Mouse (Mus musculus) midbrain, embryonic 12.5 days (tissue): ENCODE results near the gene B4galnt2. TPM values are rescaled to one million over a fixed set of nuclear protein-coding genes. Genes with fewer than 3 reads are reported as not detected.
A peak's percentile ranks its signal among the peaks of the same experiment; 100 is the strongest.
"Not testable (repeated sequence)": the region's sequence is repeated elsewhere in the genome, so short reads cannot be mapped to it uniquely, and the experiment has no call there.

Source experiments
- ATAC-seq: fragments of 200-750 bp; cut with Nextera tagmentation; 2 replicates; pipeline ENCODE4 v1.8.0; 2017; ENCODE audit warnings: low read depth, moderate TSS enrichment, moderate library complexity; ENCODE audit not compliant: low FRiP score
- H3K27ac ChIP-seq: fragments of 300-500 bp; sonication (generic); replicated peaks from 2 replicates; pipeline ENCODE4 v1.5.1; 2016; ENCODE audit warnings: mild to moderate bottlenecking
- H3K27me3 ChIP-seq: fragments of 300-500 bp; sonication (generic); 2 replicates; pipeline ENCODE4 v1.6.1; 2016; ENCODE audit warnings: mild to moderate bottlenecking
- H3K36me3 ChIP-seq: fragments of 300-500 bp; sonication (generic); 2 replicates; pipeline ENCODE4 v1.6.1; 2016
- H3K4me1 ChIP-seq: fragments of 300-500 bp; sonication (generic); 2 replicates; pipeline ENCODE4 v1.6.1; 2016
- H3K4me2 ChIP-seq: fragments of 300-500 bp; sonication (generic); replicated peaks from 2 replicates; pipeline ENCODE4 v1.6.1; 2016; ENCODE audit warnings: mild to moderate bottlenecking, moderate library complexity
- H3K4me3 ChIP-seq: fragments of 300-500 bp; sonication (generic); 2 replicates; pipeline ENCODE4 v1.5.1; 2016; ENCODE audit warnings: mild to moderate bottlenecking
- H3K9ac ChIP-seq: fragments of 300-500 bp; sonication (generic); replicated peaks from 2 replicates; pipeline ENCODE4 v1.6.1; 2016; ENCODE audit warnings: mild to moderate bottlenecking, moderate library complexity
- H3K9me3 ChIP-seq: fragments of 300-500 bp; sonication (generic); 2 replicates; pipeline ENCODE4 v1.6.1; 2016; ENCODE audit warnings: mild to moderate bottlenecking
- WGBS: fragments of 180-500 bp; shearing (Covaris S2); methylation state at CpG from one replicate; pipeline ENCODE4 v1.1.7; 2016; 5-methylcytosine and 5-hydroxymethylcytosine counted together
- polyA plus RNA-seq: library from polyadenylated mRNA; unstranded; fragments of >200 nt; fragmentation: Nextera tagmentation; extraction: Ambion mirVana; gene quantifications from 2 replicates; pipeline ENCODE4 v1.2.1, GENCODE M21; 2016

Gene B4galnt2
- polyA plus RNA-seq, 1 experiment from 2014 or later, result not detected

DNA sequence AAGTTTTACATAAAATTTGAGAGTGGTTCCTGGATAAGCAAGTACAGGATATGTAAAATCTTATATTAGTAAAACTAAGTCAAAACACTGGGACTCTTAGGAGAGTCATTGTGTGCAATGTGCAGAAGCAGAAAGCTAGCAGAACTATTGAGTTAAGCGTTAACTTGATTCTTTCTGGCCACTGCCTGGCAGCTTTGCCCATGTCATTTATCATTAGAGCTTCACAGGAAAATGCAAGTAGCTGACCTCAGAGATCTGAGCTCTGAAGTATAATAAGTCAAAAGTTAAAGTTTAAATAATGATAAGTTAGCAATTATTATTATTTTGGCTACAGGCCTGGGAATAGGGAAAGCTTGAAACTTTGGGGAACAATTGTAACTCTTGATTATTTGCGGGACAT, 34.8 kb downstream of the B4galnt2 start:
- H3K36me3 ChIP-seq, H3K27ac ChIP-seq, H3K4me3 ChIP-seq, H3K4me1 ChIP-seq, H3K9ac ChIP-seq, ATAC-seq, H3K4me2 ChIP-seq, H3K9me3 ChIP-seq, H3K27me3 ChIP-seq: not testable (repeated sequence)
- 81% methylated on average over 2 of the region's 2 CpGs for WGBS

DNA sequence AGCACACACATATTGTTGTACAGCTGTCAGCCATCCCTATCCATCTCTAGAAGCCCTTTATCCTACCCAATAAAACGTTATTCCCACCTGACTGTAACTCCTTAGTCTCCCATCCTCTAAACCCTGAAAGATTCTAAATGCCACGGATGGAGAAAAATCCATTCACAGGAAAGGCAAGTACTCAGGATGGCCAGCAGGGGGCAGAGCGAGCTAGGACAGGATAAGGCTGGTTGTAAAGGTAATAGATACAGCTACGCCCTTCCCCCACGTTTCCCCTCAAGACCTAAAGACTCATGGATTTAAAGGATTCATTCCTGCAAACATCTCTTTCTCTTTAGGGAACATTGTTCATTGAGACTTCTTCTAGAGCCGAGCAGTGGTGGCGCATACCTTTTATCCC, 38.4 kb downstream of the B4galnt2 start:
- ATAC-seq, result no peak
- Histone ChIP-seq H3K36me3 (no peaks in the 10 kb centered on the region), H3K9ac (no peak overlapping the region), H3K27ac (no peak overlapping the region), H3K4me3 (no peak overlapping the region), H3K4me1 (no peaks in the 10 kb centered on the region), H3K4me2 (no peak overlapping the region), H3K27me3 (no peaks in the 10 kb centered on the region), H3K9me3 (no peaks in the 10 kb centered on the region)
- 21% methylated on average over 7 of the region's 7 CpGs for WGBS

DNA sequence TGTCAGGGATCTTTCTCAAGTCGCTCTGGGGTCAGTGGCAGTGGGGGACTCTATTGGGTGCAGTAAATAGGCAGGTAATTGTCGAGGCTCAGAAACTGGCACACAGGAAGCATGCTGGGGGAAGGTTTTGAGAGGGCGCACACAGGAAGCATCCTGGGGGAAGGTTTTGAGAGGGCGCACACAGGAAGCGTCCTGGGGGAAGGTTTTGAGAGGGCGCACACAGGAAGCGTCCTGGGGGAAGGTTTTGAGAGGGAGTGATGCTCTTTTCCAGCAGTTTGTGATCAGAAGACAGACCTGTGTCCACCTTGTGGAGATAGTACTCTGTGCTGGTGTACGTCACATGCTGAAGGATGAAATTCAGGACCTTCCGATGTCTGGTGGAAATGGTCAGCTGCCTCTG, 38.9 kb downstream of the B4galnt2 start:
- 25% methylated on average over 9 of the region's 9 CpGs for WGBS
- Histone ChIP-seq H3K9me3 (no peaks in the 10 kb centered on the region), H3K4me3 (no peak overlapping the region), H3K9ac (no peak overlapping the region), H3K36me3 (no peaks in the 10 kb centered on the region), H3K27me3 (no peaks in the 10 kb centered on the region), H3K4me2 (no peak overlapping the region), H3K27ac (no peak overlapping the region), H3K4me1 (no peaks in the 10 kb centered on the region)
- no peak for ATAC-seq

DNA sequence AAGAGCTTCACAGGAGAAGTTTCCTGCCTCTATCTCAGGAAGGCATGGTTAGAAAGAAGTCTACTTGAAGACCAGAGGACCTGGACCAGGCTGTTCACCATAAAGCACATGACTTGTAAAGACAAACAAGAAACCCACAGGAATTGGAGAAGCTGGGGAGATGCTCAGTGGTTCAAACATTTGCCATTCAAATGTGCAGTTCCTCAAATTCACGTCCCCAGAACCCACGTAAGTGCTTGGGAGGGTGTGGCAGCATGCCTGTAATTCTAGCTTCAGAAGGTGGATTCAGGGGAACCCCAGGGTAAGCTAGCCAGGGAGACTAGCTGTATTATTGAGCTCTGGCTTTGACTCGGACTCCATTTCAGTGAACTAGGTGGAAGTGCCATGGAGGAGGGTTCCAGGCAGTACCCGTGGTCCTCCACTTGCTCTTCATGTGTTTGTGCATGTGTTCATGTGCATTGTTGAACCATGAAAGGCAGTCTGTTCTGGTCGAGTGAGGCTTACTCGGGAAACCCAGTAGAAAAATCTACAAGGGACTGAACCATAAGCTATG, 44.7 kb downstream of the B4galnt2 start:
- 75% methylated on average over 6 of the region's 6 CpGs for WGBS
- no peak overlapping the region for H3K27ac ChIP-seq
- no peak overlapping the region for H3K4me3 ChIP-seq
- H3K27me3 ChIP-seq, result no peaks in the 10 kb centered on the region
- H3K9ac ChIP-seq, result no peak overlapping the region
- H3K4me1 ChIP-seq, result no peaks in the 10 kb centered on the region
- H3K9me3 ChIP-seq, result no peaks in the 10 kb centered on the region
- no peaks in the 10 kb centered on the region for H3K36me3 ChIP-seq
- no peak overlapping the region for H3K4me2 ChIP-seq
- no peak for ATAC-seq

DNA sequence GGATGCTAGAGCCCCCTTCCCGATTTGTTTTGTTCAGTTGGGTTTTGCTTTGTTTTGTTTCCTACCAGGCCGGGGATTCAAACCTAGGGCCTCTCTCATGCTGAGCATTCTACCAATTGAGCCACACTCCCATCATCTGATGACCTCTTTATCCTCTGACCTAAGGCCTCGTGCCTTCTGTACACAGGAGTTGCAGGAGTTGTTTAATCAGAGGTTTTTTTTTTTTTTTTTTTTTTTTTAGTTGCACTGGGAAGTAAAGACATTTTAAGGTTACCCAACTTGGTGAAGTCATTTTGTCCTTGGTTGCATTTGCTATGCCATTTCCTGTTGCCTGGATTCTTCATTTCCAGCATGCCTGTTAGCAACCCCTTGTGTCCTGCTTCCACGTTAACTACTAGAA, 45.2 kb downstream of the B4galnt2 start:
- H3K9me3 ChIP-seq, result no peaks in the 10 kb centered on the region
- no peaks in the 10 kb centered on the region for H3K36me3 ChIP-seq
- no peak for ATAC-seq
- 82% methylated on average over 4 of the region's 4 CpGs for WGBS
- no peaks in the 10 kb centered on the region for H3K4me1 ChIP-seq
- H3K27me3 ChIP-seq, result no peaks in the 10 kb centered on the region
- H3K27ac ChIP-seq, result no peak overlapping the region
- no peak overlapping the region for H3K4me3 ChIP-seq
- H3K4me2 ChIP-seq, result no peak overlapping the region
- H3K9ac ChIP-seq, result no peak overlapping the region

DNA sequence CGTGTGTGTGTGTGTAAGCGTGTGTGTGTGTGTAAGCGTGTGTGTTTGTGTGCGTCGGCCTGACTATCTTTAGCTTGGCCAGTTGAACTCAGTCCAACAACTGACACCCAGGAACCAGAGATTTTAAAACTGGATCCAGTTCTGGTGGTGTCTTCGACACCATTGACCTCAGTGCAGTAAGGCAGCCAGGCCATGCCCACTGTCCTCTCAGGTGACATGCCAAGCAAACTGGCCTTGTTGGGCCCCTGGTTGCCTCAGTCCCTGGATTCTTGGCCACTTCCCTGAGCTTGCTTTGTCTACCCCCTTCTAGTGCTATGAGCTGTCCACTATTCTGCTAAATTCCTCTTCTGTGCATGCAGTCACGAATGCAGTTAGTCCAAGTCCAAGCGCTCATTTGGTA, 53.3 kb downstream of the B4galnt2 start:
- Histone ChIP-seq H3K9me3 (no peaks in the 10 kb centered on the region), H3K9ac (no peak overlapping the region), H3K4me2 (no peak overlapping the region), H3K36me3 (no peaks in the 10 kb centered on the region), H3K27ac (no peak overlapping the region), H3K4me3 (no peak overlapping the region), H3K4me1 (peaks cover 15% of the 10 kb centered on the region), H3K27me3 (no peaks in the 10 kb centered on the region)
- WGBS, result 96% methylated on average over 8 of the region's 8 CpGs
- no peak for ATAC-seq

DNA sequence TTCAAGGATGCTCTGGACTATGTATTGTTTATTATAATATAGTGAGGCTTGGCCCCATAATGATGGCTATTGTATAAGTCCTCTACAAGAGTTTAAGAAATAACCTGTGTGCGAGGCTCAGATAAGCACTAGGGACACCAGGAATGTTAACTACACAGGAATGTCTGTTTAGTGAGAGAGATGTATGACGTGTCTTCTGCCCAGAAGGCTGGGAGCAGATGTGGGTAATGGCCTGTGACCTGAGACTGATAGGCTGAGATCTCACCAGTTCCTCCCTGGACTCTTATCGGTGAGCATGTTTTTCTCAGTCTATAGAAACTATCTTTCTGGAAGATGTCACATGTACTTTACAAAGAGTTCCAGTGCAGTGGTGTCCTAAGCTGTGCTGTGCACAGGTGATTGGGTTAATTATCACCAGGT, 54.6 kb downstream of the B4galnt2 start:
- Histone ChIP-seq H3K4me1 (peaks cover 15% of the 10 kb centered on the region), H3K27me3 (no peaks in the 10 kb centered on the region), H3K27ac (no peak overlapping the region), H3K4me2 (peak overlapping the region; percentile 81), H3K4me3 (peak overlapping the region; percentile 63), H3K9me3 (no peaks in the 10 kb centered on the region), H3K9ac (peak overlapping the region; percentile 62; the same call in 1 of the 2 replicates), H3K36me3 (no peaks in the 10 kb centered on the region)
- WGBS, result 46% methylated on average over 3 of the region's 3 CpGs
- no peak for ATAC-seq

DNA sequence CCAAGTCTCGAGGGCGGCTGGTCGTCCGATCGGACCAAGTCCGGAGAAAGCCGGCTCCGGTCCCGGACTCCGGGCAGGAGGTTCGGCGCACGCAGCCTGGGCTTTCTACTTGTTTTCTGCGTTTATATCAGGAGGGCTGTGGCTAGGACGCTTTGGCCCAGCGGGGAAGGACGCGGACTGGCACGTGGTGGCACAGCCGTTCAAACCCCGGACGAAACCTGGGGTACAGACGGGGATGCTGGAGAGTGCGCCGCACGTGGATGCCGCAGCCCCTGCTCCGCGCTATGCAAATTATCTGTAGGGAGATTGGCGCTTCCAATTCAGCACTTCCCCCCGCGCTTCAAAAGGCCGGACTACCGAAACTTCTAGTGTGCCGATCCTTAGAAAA, 55.2 kb downstream of the B4galnt2 start:
- peak; percentile 64 for ATAC-seq
- H3K9ac ChIP-seq, result peak overlapping the region; percentile 62
- WGBS, result under 1% methylated on average over 35 of the region's 35 CpGs
- H3K9me3 ChIP-seq, result no peaks in the 10 kb centered on the region
- H3K4me2 ChIP-seq, result peak overlapping the region; percentile 81
- no peaks in the 10 kb centered on the region for H3K36me3 ChIP-seq
- H3K27me3 ChIP-seq, result no peaks in the 10 kb centered on the region
- peak overlapping the region; percentile 92 for H3K27ac ChIP-seq
- H3K4me1 ChIP-seq, result peaks cover 15% of the 10 kb centered on the region
- peak overlapping the region; percentile 63 for H3K4me3 ChIP-seq

DNA sequence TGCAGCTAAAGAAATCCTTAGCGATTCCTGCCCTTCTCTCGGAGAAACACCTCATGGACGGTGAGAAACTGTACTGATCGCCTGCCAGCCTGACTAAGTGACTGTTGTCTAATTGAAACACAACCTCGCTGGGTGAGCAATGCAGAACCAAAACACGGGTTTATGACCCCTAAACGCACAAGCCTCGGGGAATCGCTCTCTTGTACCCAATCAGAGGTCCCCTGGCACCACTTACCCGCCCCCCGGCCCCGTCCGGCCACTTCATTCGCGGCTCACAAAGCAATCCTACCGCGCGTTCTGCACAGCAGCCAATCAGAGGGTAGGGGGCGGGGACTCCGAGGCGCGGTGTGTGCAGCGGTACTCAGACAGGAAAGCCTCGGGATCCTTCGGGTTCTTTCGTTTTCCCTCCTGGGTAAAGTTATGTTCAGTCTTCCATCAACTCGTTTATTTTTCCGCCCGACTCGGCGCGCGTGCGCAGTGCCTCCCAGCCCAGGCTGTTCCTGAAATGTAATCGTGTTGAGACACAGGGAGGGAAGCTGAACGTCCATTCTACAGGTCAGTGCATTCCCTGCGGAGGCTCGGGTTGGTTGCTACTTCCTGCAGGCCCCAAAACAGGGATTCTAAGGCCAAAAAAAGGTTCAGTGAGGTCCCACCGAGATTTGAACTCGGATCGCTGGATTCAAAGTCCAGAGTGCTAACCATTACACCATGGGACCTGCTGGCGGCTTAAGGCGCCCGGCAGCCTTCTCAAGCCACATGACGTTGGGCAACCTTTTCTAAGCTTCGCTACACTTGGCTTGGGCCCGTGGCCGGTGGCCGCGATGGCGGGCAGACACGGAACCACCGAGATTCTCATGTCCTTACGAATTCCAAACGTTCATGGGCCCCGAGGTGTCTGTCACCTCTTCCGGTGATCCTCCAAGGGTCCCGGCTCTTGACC, 55.9 kb downstream of the B4galnt2 start:
- Histone ChIP-seq H3K4me1 (peaks cover 15% of the 10 kb centered on the region), H3K4me3 (peak overlapping the region; percentile 63), H3K4me2 (peak overlapping the region; percentile 81), H3K27ac (peak overlapping the region; percentile 92), H3K36me3 (no peaks in the 10 kb centered on the region), H3K9ac (peak overlapping the region; percentile 63), H3K9me3 (no peaks in the 10 kb centered on the region), H3K27me3 (no peaks in the 10 kb centered on the region)
- peak; percentile 99 for ATAC-seq
- under 1% methylated on average over 58 of the region's 58 CpGs for WGBS

DNA sequence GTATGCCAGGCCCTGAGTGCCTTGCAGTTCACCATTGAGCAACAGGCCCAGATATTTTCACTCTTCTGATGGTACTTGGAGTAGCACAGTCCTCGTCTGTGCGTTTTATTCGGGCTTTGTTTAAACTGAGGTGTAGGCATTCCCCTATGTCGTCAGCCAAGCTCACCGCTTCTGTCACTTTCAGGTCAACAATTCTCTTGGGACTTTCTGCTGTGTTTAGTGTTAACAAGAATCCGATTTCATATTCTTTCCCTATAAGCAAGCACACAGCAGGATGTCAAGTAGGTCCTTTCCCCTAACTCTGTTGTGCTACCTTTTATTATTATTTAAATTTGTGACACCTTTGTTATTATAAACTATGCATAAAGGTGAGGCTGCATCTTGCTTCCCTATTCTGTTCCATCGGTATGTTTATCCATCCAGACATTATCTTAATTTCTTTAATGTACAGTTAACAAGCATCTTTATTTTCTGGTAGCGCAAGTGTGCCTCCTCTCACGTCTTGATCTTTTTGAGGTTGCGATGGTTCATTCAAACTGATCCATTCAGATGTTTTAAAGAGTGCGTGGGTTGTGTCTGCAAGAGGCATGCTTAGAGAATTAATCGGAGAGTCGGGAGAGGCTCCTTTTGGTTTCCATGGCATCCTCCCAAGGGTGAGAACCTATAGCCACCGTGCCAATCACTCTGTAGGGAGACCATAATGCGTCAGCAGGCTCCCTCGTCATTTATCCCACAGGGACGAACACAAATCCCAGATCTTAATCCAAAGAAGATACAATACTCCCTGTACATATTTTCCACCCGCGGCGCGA, 56.8 kb downstream of the B4galnt2 start:
- no peaks in the 10 kb centered on the region for H3K36me3 ChIP-seq
- H3K4me3 ChIP-seq, result peak overlapping the region; percentile 63
- WGBS, result 18% methylated on average over 21 of the region's 21 CpGs
- peak overlapping the region; percentile 81 for H3K4me2 ChIP-seq
- peak; percentile 9; the same call in 1 of the 2 replicates for ATAC-seq
- H3K4me1 ChIP-seq, result peaks cover 15% of the 10 kb centered on the region
- H3K9me3 ChIP-seq, result no peaks in the 10 kb centered on the region
- H3K9ac ChIP-seq, result peak overlapping the region; percentile 63
- no peaks in the 10 kb centered on the region for H3K27me3 ChIP-seq
- peak overlapping the region; percentile 92 for H3K27ac ChIP-seq

DNA sequence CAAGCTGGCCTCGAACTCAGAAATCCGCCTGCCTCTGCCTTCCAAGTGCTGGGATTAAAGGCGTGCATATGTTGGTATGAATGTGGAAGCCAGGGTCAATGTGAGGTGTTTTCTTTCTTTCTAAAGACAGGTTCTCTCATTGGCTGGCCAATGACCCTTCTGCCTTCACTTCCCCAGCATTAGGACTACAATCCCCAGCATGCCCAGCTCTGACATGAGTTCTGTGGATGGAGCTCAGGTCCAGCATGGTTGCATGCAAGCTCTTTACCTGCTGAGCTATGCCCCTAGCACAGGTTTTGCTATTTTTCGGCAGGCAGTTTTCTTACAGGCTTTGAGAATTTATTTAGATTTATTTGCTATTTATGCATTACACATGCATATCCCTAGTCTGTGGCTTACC, 57.4 kb downstream of the B4galnt2 start:
- Histone ChIP-seq H3K4me2 (peak overlapping the region; percentile 81), H3K4me1 (peaks cover 15% of the 10 kb centered on the region), H3K4me3 (no peak overlapping the region), H3K9me3 (no peaks in the 10 kb centered on the region), H3K27me3 (no peaks in the 10 kb centered on the region), H3K36me3 (no peaks in the 10 kb centered on the region), H3K27ac (no peak overlapping the region), H3K9ac (no peak overlapping the region)
- 85% methylated on average over 4 of the region's 4 CpGs for WGBS
- no peak for ATAC-seq

DNA sequence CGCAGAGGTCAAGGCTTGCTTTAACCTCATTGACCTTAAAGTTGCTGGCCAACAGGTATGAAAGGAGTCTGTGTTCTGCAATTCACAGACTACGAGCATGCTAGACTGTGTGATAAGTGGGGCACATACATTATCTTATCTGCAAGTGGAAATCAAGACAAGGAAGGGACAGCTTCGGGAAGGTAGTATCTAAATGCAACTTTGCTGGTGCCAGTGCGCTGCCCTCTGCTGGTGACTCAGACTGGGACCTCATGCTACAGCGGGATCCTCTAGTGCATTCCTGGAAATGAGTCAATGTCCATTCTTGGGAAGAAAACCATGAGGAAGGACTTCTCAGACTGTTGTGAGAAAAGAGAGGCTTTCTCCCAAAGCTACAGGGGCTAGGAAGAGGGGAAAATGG, 61.0 kb downstream of the B4galnt2 start:
- 64% methylated on average over 5 of the region's 5 CpGs for WGBS
- no peak overlapping the region for H3K4me3 ChIP-seq
- H3K36me3 ChIP-seq, result no peaks in the 10 kb centered on the region
- no peak overlapping the region for H3K9ac ChIP-seq
- no peak for ATAC-seq
- no peak overlapping the region for H3K4me2 ChIP-seq
- H3K9me3 ChIP-seq, result no peaks in the 10 kb centered on the region
- H3K27me3 ChIP-seq, result no peaks in the 10 kb centered on the region
- no peak overlapping the region for H3K27ac ChIP-seq
- peaks cover 8% of the 10 kb centered on the region; the same call in 1 of the 2 replicates for H3K4me1 ChIP-seq
